Mouse (Mus musculus) heart, postnatal 0 days (tissue): ENCODE data around the gene Phf2. TPM values are rescaled to one million over a fixed set of nuclear protein-coding genes. Genes with fewer than 3 reads are reported as not detected.

Experiments used
- ATAC-seq: fragments of 200-750 bp; cut with Nextera tagmentation; 2 replicates; pipeline ENCODE4 v1.8.0; 2017; ENCODE audit warnings: low read depth, moderate number of reproducible peaks, moderate library complexity; ENCODE audit not compliant: insufficient read depth
- DNase-seq: peaks from one replicate; pipeline ENCODE4 v3.0.0-alpha.2; 2016; ENCODE audit warnings: low spot score
- H3K27ac ChIP-seq: fragments of 300-500 bp; sonication (generic); 2 replicates; pipeline ENCODE4 v1.5.1; 2014; ENCODE audit warnings: low read depth, mild to moderate bottlenecking
- H3K27me3 ChIP-seq: fragments of 300-500 bp; sonication (generic); 2 replicates; pipeline ENCODE4 v1.6.1; 2014; ENCODE audit warnings: low read length, mixed read lengths; ENCODE audit not compliant: control insufficient read depth, insufficient read depth
- H3K36me3 ChIP-seq: fragments of 300-500 bp; sonication (generic); replicated peaks from 2 replicates; pipeline ENCODE4 v1.6.1; 2014; ENCODE audit warnings: low read length, mixed read lengths; ENCODE audit not compliant: control insufficient read depth, insufficient read depth
- H3K4me1 ChIP-seq: fragments of 300-500 bp; sonication (generic); 2 replicates; pipeline ENCODE4 v1.6.1; 2014; ENCODE audit warnings: antibody characterized with exemption; ENCODE audit not compliant: control insufficient read depth, insufficient read depth
- H3K4me2 ChIP-seq: fragments of 300-500 bp; sonication (generic); 2 replicates; pipeline ENCODE4 v1.6.1; 2014; ENCODE audit warnings: low read depth, mild to moderate bottlenecking, low read length, moderate library complexity
- H3K4me3 ChIP-seq: fragments of 300-500 bp; sonication (generic); 2 replicates; pipeline ENCODE4 v1.5.1; 2014; ENCODE audit warnings: low read depth, low read length
- H3K9ac ChIP-seq: fragments of 300-500 bp; sonication (generic); replicated peaks from 2 replicates; pipeline ENCODE4 v1.6.1; 2014; ENCODE audit warnings: low read depth, low read length, mixed read lengths
- H3K9me3 ChIP-seq: fragments of 300-500 bp; sonication (generic); replicated peaks from 2 replicates; pipeline ENCODE4 v1.6.1; 2016; ENCODE audit warnings: low read length; ENCODE audit not compliant: control insufficient read depth
- CTCF ChIP-seq: IDR thresholded peaks from 2 replicates; pipeline ENCODE4 v1.5.1; 2016; ENCODE audit warnings: antibody characterized with exemption, control low read depth, low read depth
- EP300 ChIP-seq: IDR thresholded peaks from 2 replicates; pipeline ENCODE4 v1.6.1; 2016; ENCODE audit warnings: antibody characterized with exemption, low read depth
- WGBS: fragments of 180-500 bp; shearing (Covaris S2); extraction: QIAGEN DNeasy Blood & Tissue Kit; methylation state at CpG from one replicate; pipeline ENCODE4 v1.1.7; 2014; 5-methylcytosine and 5-hydroxymethylcytosine counted together
- polyA plus RNA-seq: library from polyadenylated mRNA; unstranded; fragments of >200 nt; fragmentation: Nextera tagmentation; extraction: Ambion mirVana; gene quantifications from 2 replicates; pipeline ENCODE4 v1.2.1, GENCODE M21; 2015
- total RNA-seq: library from RNA; depleted of rRNA; stranded (reverse); fragments of >200 nt; gene quantifications from 2 replicates; pipeline ENCODE4 v1.2.3, GENCODE M21; 2014; ENCODE audit warnings: low replicate concordance

Gene Phf2
- total and polyA plus RNA-seq, 2 experiments from 2014 or later = 2.6 to 12.7 TPM

- no peak for TF ChIP-seq CTCF
- TF ChIP-seq EP300 = no peak
- 0 out of 2 replicates have a peak, but pooled peaks cover 4% of the 10 kb centered on the region for H3K4me1 ChIP-seq
- H3K4me3 ChIP-seq = no peak overlapping the region
- no peaks in the 10 kb centered on the region for H3K9me3 ChIP-seq
- ATAC-seq (no peak), DNase-seq (no peak)
- no peak overlapping the region for H3K4me2 ChIP-seq
- no peak overlapping the region for H3K9ac ChIP-seq
- no peaks in the 10 kb centered on the region for H3K27me3 ChIP-seq
- WGBS = 64% methylated on average over 8 of the region's 8 CpGs
- no peaks in the 10 kb centered on the region for H3K36me3 ChIP-seq
- no peak overlapping the region for H3K27ac ChIP-seq
Measured at GRCm38 (mm10) chr13:48784151-48784550, 86.8 kb downstream of the Phf2 start.

GRCm38 (mm10) chr13:48782727-48783725 lies 87.9 kb downstream of the Phf2 start:
- Histone ChIP-seq H3K9me3 (no peaks in the 10 kb centered on the region), H3K4me1 (0 out of 2 replicates have a peak, but pooled peaks cover 4% of the 10 kb centered on the region), H3K4me3 (no peak overlapping the region), H3K9ac (no peak overlapping the region), H3K36me3 (no peaks in the 10 kb centered on the region), H3K27me3 (no peaks in the 10 kb centered on the region), H3K4me2 (no peak overlapping the region), H3K27ac (no peak overlapping the region)
- ATAC-seq = no peak
- DNase-seq = no peak
- WGBS = 49% methylated on average over 27 of the region's 27 CpGs
- no peak for TF ChIP-seq EP300
- TF ChIP-seq CTCF = no peak

- WGBS = 53% methylated on average over 9 of the region's 9 CpGs
- Histone ChIP-seq H3K27me3 (no peaks in the 10 kb centered on the region), H3K4me3 (no peak overlapping the region), H3K27ac (peak overlapping the region; percentile 15; the same call in 1 of the 2 replicates), H3K9me3 (no peaks in the 10 kb centered on the region), H3K9ac (no peak overlapping the region), H3K36me3 (no peaks in the 10 kb centered on the region), H3K4me2 (no peak overlapping the region), H3K4me1 (0 out of 2 replicates have a peak, but pooled peaks cover 4% of the 10 kb centered on the region)
- ATAC-seq (no peak), DNase-seq (no peak)
- no peak for TF ChIP-seq EP300
- no peak for TF ChIP-seq CTCF
Measured at GRCm38 (mm10) chr13:48780345-48781010, 90.4 kb downstream of the Phf2 start.

GRCm38 (mm10) chr13:48779592-48780344 lies 91.2 kb downstream of the Phf2 start:
- H3K4me1 ChIP-seq = 0 out of 2 replicates have a peak, but pooled peaks cover 4% of the 10 kb centered on the region
- no peaks in the 10 kb centered on the region for H3K27me3 ChIP-seq
- TF ChIP-seq CTCF (no peak), EP300 (no peak)
- no peaks in the 10 kb centered on the region for H3K9me3 ChIP-seq
- DNase-seq = no peak
- WGBS = 41% methylated on average over 11 of the region's 11 CpGs
- ATAC-seq = no peak; the same call in 1 of the 2 replicates
- no peaks in the 10 kb centered on the region for H3K36me3 ChIP-seq
- H3K9ac ChIP-seq = no peak overlapping the region
- H3K27ac ChIP-seq = peak overlapping the region; percentile 15; the same call in 1 of the 2 replicates
- H3K4me3 ChIP-seq = no peak overlapping the region
- no peak overlapping the region for H3K4me2 ChIP-seq

DNA sequence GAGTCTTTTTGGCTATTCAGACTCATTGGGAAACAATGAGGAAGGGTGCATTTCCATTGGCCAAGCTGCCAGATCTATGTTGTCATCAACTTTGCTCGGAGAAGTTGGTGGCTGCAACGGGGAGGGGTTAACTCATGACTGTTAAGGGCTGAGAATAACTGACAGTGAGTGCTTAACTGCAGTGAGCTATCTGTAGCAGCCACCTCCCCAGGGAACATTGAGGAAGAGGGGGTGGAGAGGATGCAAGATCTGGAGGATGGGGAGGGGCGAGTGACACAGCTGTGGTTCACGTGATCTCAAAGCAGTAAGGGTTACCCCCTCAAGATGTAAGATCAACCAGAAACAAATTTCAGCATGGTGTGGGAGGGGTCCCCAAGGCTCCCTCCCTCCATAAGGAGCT lies 92.8 kb downstream of the Phf2 start:
- Histone ChIP-seq H3K9ac (no peak overlapping the region), H3K4me3 (no peak overlapping the region), H3K4me1 (0 out of 2 replicates have a peak, but pooled peaks cover 4% of the 10 kb centered on the region), H3K36me3 (no peaks in the 10 kb centered on the region), H3K4me2 (no peak overlapping the region), H3K27ac (no peak overlapping the region), H3K27me3 (no peaks in the 10 kb centered on the region), H3K9me3 (no peaks in the 10 kb centered on the region)
- 30% methylated on average over 4 of the region's 4 CpGs for WGBS
- TF ChIP-seq CTCF = no peak
- no peak for TF ChIP-seq EP300
- ATAC-seq (peak; percentile 40; the same call in 1 of the 2 replicates), DNase-seq (no peak)
